Mouse (Mus musculus): ENCODE data around the gene Lmntd2.
"Not testable (repeated sequence)": the region's sequence is repeated elsewhere in the genome, so short reads cannot be mapped to it uniquely, and the experiment has no call there.

Lmntd2 gene

DNA sequence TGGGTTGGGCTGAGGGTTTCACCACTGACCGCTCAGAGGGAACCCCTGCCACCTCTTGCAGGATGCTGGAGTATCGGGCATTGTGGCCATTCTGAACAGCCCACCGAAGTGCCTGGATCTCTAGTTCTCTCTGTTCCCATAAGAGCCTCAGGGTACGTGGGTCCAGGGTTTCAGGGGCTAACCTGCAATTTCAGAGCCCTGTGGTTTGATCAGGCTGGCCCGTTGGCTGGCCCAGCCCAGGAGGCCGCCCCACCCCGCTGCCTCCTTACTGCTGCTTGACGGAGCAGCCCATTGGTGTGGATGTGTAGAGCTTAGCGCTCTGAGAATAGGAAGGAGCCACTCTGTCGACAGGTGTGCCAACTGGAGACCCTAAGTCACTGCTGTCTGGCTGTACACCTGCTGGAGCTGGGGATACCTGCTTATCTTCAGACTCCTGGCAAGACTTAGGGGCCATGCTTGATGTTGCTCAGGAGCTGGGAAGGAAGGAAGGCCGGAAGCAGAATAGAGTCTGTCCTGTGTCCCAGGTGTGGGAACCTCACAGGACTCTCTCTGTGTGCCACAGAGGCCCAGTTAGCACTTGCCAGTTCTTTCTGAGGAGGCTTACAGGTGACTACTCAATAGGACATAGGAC lies at the start of gene Lmntd2:
Gene Lmntd2 (minus strand): TSS at position 476 of the 631 bp plus-strand sequence.
- DNase-seq (ENCODE audit: low spot score in 2 of 2), result no peak

DNA sequence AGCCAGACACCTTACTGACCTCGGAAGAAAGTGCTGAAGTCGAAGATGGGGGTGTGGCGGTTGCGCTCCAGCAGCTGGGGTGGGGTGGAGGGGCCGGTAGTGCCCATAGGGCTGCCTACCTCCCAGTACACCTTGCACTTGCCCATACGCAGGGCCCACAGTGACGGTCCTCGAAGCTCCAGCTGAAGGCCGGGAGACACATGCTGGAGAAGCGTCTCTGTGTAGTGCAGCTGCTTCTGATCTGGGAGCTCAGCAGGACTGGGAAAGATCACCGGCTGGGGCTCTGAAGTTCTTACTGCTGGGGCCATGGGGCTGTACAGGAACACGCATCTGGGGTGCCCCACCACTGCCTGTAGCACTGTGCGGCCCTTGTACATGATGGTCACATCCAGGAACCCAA lies 49.8 kb upstream of the Lmntd2 start:
- DNase-seq (ENCODE audit: low spot score in 2 of 2), result no peak

DNA sequence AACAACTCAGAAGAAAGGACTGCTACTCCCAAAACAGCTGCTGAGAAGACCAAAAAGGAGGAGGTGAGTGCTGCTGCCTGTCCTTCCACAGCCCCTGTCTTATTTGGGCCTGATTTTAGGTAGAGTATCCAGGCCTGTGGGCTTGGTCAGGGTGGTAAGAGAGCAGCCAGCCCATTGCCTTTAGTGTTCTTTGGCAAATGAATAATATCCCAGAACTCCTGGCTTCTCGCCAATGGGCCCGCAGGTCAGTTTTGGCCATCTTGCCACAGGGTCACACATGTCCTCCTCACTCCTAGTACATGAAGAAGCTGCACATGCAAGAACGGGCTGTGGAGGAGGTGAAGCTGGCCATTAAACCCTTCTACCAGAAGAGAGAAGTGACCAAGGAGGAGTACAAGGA lies 47.6 kb upstream of the Lmntd2 start:
- DNase-seq (ENCODE audit: low spot score in 2 of 2), result no peak

DNA sequence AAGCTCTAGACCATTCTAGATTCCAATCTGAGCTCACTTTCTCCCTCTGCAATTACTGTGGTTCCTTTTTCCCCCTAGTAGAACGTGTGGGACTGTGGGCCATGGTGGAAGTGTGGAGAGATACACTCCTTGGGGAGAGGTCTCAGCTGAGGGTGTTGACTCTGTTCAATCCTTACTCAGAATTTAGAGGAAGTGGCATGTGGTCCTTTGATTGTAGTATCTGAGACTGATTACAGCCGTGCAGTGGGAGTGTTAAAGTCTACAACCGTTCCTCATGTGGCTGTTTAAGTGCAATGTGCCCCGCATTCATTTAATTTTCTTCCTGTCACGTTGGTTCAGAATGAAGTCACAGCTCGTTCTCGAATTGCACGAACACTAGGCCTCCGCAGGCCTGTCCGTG lies 42.3 kb upstream of the Lmntd2 start:
- DNase-seq (ENCODE audit: low spot score in 2 of 2), result no peak

DNA sequence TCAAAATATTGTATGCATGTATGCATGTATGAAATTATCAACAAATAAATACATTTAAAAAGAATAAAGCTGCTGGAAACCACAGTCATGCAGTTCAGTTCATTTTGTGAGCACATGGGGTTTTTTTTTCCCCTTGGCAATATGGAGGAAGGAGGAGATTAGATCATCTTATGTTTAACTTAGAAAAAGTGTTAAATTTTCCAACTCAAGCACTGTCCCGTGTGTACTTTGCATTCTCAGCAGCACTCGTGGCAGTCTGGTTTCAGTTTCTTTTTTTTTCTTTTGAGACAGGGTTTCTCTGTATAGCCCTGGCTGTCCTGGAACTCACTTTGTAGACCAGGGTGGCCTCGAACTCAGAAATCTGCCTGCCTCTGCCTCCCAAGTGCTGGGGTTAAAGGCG lies 36.6 kb upstream of the Lmntd2 start:
- not testable (repeated sequence) for DNase-seq (ENCODE audit: low spot score in 2 of 2)

DNA sequence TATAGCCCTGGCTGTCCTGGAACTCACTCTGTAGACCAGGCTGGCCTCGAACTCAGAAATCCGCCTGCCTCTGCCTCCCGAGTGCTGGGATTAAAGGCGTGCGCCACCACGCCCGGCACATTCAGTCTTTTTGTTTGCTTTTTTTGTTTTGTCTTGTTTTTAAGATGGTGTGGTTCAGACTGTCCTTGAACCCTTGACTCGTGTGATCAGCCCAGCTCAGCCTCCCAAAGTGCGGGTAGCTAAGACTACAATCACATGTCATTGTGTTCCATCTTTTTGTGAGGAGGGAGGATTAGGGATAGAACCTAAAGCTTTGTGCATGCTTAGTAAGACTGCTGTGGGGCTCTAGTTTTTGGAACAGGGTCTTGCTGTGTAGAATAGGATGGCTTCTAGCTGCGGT lies 17.7 kb upstream of the Lmntd2 start:
- no peak for DNase-seq (ENCODE audit: low spot score in 2 of 2)

DNA sequence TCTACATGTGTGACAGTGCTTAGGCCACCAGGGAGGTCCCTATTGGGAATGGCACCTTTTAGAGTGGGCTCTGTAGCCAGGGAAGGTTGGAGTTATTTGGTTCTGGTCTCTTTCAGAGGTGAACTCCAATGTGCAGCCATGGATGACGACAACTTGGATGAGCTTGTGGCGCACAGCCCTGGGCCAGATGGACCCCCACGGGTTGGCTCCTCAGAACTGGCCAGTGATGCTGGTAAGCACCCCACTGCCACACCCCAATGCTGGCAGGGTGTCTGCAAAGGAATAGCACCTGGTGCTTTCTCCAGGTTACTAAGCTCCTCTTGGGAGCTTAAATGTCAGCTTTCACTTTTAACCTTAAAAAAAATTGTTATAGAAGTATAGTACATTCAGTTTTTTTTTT lies 17.2 kb upstream of the Lmntd2 start:
- no peak for DNase-seq (ENCODE audit: low spot score in 2 of 2)

DNA sequence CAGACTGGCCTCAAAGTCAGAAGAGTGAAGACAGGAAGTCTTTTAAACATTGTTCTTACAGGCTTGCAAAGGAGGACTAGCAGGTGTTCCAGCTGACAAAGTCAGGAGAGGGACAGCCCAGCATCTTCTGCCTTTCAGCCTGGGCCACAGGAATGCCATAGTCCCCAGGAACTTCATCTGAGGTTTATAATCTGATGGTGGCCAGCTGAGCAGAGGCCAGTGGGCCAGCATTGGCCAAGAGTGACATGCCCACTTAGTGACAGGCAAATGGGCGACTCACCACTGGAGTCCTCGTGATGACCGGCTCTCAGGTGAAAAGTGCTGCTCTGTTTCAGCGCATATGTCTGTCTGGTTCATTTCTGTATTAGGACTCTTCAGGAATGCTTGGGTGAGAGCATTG lies 16.7 kb upstream of the Lmntd2 start:
- DNase-seq (ENCODE audit: low spot score in 2 of 2), result no peak

DNA sequence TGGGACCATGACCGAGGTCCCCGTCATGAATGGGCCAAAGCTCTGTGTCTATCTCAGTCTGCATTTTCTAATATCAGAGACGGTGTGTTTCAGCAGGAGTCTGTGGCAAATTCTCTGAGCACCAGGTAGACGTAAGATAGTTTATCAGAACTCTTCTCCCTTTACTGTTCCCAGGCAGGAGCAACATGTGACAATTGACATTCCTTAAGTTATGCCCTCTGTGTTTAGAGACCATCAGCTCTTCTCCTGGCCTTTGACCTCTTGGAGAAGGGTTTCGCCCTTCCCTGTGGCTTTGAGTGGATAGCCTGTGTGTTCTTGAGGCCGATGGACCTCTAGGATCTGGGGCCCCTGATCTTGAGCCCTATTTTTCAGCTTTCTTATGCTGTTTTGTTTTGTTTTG lies 15.8 kb upstream of the Lmntd2 start:
- no peak for DNase-seq (ENCODE audit: low spot score in 2 of 2)

DNA sequence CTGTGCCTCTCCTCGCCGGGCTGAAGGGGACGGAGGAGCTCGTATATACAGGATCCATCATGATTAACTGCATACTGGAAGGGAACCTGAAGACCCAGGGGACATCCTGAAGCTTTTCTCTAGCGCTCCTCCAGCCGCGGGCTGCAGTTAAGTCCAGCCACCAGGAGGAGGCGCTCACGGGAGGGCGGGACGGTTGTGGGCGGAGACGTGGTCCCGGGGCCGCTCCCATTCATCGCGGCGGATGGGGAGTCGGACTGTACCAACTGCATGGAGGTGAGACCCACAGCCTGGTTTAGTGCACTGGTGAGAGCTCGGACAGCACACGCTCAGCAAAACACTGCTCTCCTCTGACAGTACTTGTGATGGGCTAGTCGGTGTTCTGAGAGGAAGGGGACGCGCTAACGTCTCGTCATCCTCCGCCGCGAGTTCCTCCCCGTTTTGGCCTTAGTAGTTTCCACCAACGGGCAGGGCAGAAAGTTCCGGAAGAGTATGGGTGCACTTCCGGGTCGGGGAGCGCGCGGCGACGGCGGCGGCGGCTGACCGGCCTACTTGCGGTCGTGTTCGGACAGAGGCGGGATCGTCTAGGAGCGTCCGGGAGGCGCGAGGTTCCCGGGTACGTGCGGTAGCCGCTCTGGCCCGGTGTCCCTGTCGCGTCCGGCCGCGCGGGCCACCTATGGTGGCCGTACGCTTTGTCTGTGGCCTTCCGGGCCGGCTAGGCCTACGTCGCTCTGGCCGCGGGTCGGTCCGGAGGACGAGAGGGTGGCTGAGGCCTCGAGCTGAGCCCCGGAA lies 14.6 kb upstream of the Lmntd2 start, which contains the start of gene Phrf1:
Gene Phrf1 (plus strand): TSS at position 506 of the 789 bp plus-strand sequence.
- peak; percentile 85 to 91 for DNase-seq (ENCODE audit: low spot score in 2 of 2)

DNA sequence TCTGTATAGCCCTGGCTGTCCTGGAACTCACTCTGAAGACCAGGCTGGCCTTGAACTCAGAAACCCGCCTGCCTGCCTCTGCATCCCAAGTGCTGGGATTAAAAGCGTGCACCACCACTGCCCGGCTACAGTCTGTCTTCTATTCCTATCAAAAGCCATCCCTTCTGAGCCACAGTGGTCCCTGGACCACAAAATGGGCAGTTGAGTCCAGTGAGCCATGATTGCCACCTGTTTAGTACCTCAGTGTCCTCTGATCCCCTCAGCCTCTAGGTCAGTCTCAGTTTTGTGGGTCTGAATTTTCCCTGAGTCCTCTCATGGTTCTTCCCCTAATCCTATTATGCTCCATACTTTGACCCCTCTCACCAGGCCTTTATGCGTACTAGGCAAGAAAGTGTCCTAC lies 13.9 kb upstream of the Lmntd2 start:
- no peak for DNase-seq (ENCODE audit: low spot score in 2 of 2)

DNA sequence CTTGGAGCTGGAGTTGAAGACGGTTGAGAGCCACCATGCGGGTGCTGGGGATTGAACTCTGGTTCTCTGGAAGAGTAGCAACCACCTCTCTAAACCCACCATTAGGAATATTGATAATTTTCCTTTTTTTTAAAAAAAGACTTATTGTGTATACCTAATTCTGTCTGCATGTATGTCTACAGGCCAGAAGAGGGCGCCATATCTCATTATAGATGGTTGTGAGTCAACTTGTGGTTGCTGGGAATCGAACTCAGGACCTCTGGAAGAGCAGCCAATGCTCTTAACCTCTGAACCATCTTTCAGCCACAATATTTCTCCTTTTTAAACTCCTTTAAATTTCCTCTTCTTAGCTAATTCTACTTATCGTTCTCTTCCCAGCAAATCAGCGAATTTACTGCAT lies 12.7 kb upstream of the Lmntd2 start:
- no peak for DNase-seq (ENCODE audit: low spot score in 2 of 2)

DNA sequence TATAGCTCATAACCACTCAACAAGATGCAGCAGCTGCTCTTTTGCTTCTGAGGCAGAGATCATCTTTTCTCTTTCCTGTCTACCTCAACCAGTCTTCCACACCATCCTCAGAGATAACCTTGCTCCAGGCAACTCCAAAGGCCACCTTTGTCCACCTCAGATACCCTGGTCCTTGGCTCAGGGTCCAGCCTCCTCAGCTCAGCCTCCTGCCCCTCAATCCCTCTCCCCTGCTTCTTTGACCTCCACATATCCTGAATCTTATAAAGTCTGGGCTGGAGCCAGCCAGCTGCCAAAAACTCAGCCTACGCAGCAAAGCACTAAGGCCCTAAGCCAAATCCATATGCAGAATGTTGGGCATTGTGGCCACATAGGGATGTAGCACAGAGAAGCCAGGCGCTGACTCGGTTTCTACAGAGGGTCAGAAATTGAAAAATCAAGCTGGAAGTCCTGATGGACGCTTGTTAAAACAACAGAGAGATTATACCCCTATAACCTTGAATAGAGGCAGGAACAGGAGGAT lies 8.9 kb upstream of the Lmntd2 start:
- DNase-seq (ENCODE audit: low spot score in 2 of 2), result no peak

DNA sequence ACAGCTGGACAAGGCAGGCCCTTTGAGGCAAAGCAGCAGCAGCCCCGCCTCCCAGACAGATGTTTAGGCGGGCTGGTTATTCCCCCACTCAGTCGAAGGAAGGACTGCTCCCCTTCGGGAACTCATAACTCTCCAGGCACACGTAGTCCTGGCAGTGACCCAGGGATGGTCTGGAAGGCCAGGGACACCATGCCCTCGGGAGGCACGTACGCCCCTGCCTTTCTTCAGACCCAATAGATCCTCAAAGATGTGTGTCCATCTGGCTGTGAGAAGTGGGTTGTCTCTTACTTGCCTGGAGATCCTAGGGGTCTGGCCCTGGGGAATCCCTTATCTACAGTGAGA lies 8.2 kb upstream of the Lmntd2 start:
- DNase-seq (ENCODE audit: low spot score in 2 of 2), result no peak

DNA sequence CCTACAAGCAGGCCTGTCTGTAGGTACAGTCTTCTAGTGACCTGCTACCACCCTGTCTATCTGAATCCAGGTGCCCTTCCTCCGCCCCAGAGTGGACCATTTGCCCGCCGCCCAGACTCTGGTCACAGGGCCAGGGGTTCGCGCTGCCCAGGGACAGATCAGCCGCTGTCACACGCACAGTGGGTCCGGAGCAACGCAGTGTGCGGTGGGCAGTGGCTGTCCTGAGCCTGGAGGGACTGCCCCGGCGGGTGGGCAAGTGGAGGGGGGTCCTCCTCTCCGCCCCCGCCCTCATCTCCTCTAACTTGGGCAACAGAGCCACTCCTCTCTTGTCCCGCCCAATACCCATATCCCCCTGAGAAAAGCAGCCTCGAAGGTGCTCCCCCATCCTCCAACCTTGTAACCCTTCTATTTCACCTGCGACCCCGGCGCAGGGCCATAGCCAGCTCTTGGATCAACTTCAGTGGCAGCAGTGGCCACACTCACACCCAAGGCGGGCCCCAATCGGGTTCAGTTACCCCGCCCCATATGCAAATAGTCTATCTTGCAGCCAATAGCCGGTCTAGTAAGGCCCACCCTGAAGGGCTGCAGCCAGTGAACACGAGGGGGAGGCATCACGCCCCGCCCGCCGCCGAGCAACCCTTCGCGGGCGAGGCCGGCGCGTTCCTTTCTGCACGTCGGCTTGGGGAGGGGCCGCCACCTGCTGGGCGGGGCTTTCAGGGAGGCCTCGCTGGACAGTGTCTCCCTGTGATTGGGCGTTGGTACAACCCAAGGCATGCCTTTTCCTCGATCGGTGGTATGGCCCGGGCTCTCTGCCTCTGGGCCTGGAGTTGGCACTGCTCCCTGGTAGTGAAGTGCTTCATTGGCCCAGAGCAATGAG lies 7.6 kb upstream of the Lmntd2 start:
- peak; percentile 93 to 97 for DNase-seq (ENCODE audit: low spot score in 2 of 2)

DNA sequence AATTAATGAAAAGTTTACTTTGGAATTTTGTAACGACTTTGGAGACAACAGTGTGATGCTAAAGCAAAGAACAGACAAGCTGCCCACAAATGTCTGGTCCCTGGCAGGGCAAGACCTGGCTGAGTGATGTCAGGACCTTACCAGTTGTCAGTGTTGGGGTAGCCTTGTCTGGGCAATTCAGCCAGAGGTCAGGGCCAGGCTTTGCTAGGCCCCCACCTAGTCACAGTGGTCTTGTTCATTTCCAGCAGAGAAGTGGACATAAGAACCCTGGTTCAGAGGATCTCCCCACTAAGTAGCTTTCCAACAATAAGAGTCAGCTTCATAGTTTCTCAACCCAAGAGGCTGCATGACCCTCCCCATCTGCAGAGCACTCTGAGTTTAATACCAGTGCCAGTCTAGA lies 6.5 kb upstream of the Lmntd2 start:
- DNase-seq (ENCODE audit: low spot score in 2 of 2), result no peak

DNA sequence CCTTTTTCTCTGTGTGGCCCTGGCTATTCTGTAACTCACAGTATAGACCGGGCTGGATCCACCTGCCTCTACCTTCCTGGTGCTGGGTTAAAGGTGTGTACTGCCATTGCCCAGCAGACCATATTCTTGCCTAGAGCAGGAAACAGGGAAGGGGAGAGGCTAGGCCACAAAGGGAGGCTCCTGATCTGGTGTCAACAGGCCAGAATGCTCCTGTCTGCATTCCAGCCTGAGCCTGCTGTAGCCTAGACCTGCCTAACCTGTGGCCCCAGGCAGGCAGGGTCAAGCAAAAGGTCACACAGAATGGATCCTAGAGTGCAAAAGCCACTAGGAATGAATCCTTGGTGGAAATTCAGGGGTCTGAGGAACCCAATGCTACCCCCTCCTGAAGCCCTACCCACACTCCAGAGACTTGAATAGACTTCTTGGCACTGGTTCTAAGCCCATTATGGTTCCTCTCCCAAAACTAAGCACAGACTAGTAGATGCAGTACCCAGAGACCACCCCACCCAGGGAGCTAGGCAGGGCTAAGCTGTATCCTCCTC lies 5.7 kb upstream of the Lmntd2 start:
- no peak for DNase-seq (ENCODE audit: low spot score in 2 of 2)

DNA sequence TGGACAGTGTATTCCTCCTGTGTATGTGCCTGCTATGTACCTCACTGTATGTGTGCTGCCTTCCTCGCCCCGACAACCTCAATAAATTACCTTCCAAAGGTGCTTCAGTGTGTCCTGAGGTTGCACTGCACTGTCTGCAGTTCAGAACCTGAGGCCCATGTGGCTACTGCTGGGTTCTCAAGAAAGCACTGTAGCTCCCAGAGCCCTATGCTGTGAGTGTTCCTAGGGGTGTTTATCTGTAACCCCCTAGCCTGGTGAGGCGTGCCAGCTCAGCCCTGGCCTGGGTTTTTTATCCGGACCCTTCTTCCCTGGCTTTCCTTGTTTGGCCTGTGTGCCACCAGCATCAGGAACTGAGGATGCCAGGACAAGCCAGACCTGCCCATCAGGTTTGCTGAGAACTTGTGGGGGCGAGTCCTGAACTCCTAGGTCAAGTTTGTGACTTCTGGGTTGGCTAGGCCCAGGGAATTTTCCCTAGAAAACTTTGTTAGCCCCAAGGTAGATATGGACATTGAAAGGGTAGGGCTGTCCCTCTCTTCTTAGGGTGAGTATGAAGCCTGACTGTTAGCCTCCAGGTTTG lies 4.8 kb upstream of the Lmntd2 start:
- peak; percentile 38 to 60 for DNase-seq (ENCODE audit: low spot score in 2 of 2)

DNA sequence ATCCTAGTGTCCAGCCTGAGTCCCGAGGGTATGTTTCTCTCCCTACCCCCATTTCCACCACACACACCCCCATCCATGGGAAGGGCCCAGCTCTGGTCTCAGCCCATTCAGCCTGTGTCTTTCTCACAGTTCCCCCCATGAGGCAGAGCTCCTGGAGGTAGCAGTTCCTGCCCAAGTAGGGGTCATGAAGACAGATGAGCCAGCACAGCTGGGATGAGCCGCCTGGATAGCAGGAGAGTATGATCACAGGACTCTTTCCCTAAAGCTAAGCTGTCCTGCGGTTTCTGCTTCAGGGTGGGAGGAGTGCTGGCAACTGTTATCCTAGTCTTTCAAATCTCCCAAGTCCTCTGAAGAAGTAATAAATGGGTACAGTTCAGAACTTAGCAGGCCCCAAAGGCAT lies 4.3 kb upstream of the Lmntd2 start:
- DNase-seq (ENCODE audit: low spot score in 2 of 2), result no peak

DNA sequence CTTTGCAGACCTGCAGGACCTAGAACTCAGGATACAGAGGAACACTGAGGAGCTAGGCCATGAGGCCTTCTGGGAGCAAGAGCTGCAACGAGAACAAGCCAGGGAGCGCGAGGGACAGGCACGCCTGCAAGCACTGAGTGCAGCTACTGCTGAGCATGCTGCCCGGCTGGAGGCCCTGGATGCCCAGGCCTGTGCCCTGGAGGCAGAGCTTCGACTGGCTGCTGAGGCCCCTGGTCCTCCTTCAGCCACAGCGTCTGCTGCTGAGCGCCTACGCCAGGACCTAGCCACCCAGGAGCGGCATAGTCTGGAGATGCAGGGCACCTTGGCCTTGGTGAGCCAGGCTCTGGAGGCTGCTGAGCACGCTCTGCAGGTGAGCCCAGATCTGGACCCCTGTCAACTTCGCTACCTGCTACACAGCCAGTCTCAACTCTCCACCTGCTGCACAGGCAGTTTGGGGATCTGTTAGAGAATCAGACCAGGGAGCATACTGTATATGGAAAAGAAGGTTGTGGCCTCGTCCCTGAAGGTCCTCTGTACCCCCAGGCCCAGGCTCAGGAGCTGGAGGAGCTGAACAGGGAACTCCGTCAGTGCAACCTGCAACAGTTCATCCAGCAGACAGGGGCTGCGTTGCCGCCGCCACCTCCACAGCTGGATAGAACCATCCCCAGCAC lies 3.6 kb upstream of the Lmntd2 start:
- peak in 1 of 2 experiments; percentile 39 for DNase-seq (ENCODE audit: low spot score in 2 of 2)

DNA sequence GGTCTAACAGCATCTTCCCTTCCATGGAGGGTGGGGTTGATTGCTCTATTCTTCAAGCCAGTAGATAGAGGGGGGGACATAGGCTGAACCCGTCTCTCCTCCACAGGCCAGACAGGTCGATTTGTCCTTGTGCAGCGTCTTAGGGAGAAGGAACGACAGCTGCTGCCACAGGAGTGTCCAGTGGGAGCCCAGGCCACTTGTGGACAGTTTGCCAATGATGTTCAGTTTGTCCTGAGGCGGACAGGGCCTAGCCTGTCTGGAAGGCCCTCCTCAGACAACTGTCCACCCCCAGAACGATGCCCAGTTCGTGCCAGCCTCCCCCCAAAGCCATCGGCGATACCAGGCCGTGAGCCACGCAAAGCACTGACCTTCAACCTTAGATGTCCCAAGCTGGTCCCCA lies 3.0 kb upstream of the Lmntd2 start:
- peak in 1 of 2 experiments; percentile 15 for DNase-seq (ENCODE audit: low spot score in 2 of 2)

Data from urinary bladder, adult 18-20 months (tissue).